Mouse (Mus musculus): ENCODE measurements around the gene Slc16a3.
A peak's percentile ranks its signal among the peaks of the same experiment; 100 is the strongest.

Slc16a3 gene

DNA sequence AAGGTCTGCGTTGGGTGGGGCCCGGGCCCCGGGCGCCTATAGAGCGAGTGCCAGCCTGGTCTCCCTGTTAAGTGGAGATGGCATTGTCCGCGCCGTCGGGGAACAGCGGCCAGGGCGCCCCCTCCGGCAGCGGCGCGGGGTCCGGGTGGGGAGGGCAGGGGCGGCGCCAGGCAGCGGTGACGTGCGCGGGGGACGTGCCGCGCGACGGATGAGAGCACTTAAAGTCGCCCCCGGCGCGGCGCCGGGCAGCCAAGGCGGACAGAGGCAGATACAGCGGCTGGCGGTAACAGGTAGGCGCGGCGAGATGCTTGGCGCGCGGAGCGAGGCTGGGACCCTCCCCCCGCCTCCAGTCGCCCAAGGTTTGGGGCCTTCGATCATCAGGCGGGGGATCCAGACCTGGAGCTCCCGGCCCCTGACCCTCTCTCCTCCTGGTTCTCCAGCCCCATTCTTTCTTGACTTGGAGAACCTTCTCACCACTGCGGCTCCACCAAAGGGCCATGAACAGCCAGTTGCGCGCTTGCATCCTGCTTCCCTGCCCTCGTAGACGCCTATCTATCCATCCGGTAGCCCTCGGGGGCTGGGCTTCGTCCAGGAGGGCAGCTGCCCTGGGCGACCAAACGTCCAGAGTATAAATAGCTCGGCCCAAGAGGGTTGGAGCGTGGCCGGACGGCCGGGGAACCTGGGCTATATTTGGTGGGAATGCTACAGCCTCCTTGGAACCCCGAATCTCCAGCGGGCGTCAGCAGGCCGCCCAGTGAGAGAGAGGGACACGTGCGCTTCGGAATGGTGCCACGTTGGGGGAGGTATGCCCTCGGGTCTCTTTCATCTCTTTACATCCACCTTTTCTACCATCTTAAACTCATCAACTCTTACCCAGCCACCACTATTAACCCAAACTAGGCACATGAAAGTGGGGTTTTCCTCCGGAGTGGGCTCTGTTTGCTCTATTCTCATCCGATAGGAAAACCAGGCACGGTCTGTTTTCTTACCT is 876 bp downstream of the Slc16a3 start:
- DNase-seq (ENCODE audit: low spot score) = no peak

DNA sequence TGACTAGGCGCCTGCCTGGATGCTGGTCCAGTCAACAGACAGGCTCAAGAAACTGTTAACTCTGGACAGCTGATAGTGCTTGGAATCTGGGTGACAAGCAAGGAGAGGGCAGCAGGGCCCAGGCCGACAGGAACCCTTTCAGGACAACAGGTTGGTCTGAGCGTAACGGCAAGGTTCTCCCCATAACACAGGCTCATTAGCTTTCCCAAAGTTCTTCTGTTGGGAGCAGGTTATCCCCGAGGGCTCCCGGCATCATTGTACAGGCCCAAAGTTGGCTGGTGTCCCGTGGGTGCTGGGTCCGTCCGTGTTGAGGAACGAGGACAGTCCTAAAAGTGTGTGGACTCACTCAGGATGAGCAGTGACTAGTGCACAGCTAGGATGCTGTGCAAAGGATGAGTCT is 1.6 kb downstream of the Slc16a3 start:
- no peak for DNase-seq (ENCODE audit: low spot score)

DNA sequence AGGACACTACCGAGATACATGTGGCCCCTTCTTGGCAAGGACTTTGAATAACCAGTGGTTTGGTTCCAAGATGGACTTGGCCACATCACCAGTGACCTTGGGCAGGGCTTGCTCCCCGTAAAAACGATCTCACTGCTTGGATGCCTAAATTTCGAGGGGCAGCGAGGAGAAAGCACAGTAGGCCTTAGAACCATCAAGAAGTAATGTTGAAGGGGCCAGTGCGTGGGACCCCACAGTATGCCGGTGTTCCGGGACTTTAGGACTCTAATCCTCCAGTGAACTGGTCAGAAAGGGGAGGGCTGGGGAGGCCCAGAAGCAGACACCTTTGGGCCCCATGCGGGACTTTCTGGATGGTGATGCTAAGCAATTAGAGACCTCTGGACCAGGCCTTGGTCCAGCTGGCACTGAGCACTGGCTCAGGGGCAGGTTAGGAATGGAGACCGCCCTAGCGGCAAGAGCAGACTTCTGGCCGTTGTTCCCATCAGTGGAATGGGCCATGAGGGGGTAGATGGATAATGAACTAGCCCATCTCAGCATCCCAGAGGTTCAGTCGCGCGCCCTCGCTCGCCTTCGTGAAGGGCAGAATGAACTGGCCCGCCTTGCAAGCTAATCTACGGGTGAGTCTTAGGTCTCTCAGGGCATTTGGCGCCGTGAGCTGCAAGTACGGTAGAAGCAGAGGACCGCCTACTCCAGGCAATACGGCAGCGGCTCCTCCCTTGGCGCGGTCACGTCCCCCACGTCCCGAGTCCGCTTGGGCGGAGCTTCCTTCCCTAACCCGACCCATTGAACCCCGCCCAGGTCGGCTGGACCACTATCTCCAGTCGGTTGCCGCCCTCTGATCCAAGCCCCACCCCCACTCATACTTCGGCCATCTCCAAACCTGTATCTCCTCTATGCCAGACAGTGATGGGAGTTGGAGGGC is 2.3 kb downstream of the Slc16a3 start:
- peak; percentile 62 for DNase-seq (ENCODE audit: low spot score)

DNA sequence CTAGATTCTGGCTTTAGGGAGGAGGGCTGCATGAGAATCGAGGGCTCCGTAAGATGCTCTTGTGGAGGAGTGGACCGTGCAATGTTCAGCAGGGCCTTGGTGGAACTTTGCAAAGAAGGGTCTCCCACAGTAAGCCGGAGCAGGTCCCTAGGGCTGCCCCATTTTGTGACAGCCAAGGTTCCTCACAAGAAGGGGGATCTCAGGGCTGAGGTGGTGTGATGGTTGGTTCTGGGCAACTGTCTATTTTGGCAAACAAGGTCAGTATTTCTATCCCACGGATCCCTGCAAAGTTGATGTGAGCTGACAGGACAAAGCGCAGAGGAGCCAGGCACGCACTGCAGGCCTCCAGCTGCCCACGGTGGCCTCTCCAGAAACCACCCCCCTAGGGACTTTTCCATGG is 3.0 kb downstream of the Slc16a3 start:
- DNase-seq (ENCODE audit: low spot score) = no peak

DNA sequence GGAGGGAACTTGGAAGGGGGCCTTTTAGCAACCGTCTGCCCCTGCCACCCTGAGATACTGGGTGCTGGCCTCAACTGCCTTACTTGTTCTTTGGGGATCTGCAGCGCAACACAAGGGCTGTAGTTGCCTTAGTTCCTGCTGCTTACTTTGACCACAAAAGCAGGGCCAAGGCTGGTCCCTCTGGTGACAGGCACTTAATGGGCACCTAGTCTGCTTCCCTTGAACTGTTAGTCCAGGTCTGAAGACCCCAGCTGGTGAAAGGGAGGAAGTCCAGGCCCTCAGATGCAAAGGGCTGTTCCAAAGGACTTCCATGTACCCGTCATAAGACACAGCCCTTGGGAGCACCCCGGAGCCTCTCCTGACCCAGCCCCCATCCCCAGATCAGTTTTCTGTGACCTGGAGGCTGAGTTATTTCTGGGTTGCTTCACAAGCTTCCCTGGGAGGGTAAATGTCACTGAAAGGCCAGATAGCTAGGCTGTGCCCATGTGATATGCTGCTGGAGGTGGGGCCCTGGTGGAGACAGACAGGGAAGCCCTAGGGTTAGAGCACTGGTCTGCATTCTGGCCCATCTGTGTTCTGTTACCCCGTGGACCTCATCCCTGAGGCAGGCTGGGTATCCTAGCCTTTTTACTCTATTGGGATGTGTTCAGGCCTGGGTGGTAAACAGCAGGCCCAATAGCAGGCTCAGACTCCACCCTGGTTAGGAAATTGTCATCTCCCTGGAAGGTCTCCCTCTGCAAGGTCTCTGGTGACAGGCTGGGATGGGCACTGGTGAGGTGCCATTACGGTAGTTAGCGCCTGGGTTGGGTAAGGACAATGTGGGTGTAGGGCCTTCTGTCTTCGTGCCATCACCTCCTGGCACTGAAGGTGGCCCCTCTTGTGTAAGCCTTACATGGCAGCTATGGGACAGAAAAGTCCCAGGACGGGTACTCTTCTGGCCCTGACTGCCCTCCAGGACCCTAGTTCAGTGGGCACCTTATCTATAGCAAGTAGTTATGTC is 3.8 kb downstream of the Slc16a3 start:
- no peak for DNase-seq (ENCODE audit: low spot score)

DNA sequence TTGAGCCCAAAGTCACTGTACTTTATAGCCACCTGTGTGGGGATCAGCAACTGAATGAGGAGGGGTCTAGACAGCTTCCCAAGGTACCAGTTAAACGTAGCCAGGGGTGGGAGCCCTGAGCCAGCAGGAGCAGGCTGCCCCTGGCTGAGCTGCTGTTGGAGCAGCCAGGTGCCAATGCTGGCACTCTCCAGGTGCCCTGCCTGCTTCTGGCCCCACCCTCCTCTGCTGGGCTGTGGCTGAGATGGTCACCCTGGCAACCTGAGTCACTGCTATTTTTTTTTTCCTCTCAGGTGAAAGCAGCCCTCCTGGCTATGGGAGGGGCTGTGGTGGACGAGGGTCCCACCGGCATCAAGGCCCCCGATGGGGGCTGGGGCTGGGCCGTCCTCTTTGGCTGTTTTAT is 6.7 kb downstream of the Slc16a3 start:
- no peak for DNase-seq (ENCODE audit: low spot score)

DNA sequence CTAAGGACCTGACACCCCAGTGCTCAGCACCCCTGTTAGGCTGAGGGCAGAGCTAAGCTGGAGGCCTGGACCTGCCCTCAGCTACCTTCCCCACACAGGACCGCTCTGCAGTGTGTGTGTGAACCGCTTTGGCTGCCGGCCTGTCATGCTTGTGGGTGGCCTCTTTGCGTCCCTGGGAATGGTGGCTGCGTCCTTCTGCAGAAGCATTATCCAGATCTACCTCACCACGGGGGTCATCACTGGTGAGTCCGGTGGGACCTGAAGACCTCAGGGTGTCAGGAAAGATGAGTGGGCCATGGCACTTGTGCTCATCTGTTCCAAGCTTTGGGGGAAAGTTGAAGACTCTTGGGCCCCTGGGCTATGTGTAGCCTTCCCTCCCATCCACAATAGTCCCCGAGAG is 7.4 kb downstream of the Slc16a3 start:
- DNase-seq (ENCODE audit: low spot score) = no peak

DNA sequence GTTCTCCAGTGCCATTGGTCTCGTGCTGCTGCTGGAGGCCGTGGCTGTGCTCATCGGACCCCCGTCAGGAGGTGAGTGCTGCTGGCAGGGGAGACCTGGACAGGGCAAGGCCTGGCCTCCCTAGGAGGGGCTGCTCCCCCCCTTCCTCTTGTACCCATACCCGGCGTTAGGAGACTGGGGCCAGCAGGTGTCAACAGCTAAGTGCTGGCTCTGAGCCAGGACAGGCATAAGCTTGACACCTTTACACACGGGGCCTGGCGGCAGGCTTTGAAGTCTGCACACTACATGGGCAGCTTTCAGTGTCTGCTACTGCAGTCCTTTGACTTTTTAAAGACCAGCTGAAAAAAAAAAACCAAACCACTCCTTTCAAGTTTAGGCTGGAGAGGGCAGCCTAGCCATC is 8.8 kb downstream of the Slc16a3 start:
- DNase-seq (ENCODE audit: low spot score) = no peak

DNA sequence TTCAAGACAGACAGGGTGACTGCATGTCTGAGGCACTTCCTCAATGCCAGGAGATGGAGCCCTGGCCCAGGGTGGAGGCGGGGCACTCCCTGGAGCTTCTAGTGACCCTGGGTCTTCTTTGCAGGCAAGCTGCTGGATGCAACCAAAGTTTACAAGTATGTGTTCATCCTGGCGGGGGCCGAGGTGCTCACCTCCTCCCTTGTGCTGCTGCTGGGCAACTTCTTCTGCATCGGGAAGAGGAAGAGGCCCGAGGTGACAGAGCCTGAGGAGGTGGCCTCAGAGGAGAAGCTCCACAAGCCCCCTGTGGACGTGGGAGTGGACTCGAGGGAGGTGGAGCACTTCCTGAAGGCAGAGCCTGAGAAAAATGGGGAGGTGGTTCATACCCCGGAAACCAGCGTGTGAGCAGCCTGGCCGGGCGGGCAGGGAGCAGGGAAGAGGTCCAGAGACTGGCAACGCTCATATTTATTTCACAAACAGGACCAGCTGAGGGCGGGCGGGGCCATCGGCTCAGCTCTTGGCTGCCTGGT is 9.5 kb downstream of the Slc16a3 start:
- no peak for DNase-seq (ENCODE audit: low spot score)

DNA sequence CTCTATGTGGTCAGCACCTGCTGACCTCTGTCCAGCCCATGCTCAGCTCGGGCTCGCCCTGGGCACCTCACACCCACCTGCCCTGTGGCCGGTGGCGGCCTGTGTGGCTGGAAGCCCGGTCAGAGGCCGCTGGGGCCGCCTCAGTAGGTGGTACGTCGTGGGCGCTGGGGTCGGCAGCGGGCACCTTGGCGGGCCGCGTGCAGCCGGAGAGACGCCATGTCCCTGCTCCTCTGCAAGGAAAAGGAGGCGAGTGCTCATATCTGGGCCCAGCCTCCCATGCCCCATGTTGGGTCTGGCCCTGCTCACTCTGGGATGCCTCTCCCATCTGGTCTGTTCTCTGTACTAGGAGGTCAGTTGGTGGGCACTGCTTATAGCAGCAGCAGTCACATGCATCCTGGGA is 10.8 kb downstream of the Slc16a3 start:
- no peak for DNase-seq (ENCODE audit: low spot score)

DNA sequence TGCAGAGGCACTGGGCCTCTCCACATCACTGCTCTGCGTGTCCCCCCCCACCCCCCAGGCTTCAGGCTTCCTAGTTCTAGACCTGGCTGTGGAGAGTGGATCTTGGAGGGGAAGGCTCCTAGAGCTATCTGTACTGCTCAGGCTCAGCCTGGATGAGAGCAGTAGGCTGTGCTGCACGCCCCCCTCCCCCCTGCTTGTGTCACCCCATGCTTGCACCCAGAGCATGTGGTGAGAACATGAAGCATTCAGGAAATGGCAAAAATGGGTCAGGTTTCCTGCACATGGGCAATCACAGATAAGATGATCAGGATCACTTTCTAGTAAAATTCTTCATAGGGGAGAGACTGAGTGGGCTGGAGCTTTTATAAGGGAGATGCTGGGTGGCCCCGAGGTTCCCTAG is 11.3 kb downstream of the Slc16a3 start:
- DNase-seq (ENCODE audit: low spot score) = no peak

DNA sequence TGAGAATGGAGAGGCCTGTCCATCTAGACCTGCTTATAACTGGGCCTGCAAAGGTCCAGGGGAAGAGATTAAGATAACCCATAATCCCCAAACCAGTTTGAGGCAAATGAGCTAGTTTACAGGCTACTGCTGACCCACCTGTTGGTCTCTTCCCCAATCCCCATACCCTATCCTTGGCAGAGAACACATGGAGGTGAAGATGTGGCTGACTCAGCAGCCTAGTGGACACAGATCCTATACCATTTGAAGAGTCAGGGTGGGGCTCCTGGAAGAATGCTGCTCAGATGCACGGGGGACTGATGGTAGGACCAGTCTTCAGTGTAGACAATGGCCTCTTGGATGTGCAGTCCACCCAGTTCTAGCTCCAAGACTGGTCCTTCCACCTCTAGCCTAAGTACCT is 12.0 kb downstream of the Slc16a3 start:
- DNase-seq (ENCODE audit: low spot score) = no peak

DNA sequence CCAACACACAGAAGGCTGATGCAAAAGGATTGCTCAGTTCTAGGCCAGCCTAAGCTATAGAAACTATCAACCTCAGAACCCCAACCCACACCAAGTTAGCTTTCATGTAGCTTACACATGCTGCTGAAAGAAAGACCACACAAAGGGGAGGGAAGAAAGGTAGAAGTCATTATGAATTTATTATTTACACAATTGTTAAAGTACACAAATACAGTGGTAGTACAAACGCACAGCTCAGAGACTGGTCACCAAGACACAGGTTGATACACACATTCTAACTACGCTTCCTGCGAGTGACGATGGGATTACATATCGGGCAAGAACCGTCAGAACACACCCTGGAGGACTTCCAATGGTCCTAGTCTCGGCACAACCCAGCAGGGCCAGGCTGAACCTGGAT is 13.3 kb downstream of the Slc16a3 start:
- DNase-seq (ENCODE audit: low spot score) = no peak

DNA sequence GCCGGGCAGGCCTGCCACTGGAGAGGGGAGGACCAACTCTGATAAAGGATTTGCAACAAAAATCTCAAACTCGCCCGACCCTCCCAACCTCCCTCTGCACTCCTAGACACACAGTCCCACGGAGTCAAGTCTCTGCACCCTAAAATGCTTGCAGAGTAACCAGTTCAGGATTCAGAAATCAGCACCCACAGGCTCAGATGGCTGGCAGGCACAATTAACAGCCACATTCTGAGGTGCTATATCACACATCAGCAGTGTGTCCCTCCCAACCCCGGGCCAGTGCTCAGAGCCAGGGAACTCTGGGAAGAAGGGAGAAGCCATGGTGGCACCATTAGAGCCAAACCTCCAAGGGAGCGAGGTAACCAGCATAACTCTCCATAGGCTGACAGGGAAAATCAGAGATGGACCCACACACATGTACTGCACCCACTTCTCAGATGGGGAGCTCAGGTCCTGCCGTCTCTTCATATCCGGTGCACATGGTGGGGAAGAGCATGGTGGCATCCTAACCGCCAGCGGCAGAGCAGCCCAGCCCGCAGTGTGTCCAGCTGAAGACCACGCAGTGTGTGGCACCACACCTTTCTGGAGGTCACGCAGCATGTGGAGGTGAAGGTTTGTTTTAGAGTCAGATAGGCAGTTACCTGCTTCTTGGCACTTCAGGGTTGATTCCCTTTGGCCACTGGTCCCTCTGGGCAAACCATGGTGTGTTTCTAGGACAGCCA is 13.9 kb downstream of the Slc16a3 start:
- no peak for DNase-seq (ENCODE audit: low spot score)

DNA sequence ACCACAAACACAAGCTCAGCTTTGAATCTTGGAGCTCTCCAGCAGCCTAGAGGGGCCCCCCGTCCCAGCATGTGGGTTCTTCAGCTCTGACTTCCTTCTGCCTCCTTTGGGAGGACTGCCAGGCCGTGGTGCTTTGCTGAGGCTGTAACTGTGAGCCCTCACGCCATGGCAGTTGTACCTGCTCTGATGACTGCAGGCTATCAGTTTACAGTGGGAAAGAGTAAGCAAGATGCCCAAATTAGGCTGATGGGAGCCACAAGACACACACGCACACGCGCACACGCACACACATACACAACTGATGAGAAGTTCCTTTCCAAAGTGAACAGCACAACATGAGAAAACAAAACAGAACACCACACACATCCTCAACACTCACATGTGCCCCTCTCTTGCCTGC is 14.6 kb downstream of the Slc16a3 start:
- no peak for DNase-seq (ENCODE audit: low spot score)

DNA sequence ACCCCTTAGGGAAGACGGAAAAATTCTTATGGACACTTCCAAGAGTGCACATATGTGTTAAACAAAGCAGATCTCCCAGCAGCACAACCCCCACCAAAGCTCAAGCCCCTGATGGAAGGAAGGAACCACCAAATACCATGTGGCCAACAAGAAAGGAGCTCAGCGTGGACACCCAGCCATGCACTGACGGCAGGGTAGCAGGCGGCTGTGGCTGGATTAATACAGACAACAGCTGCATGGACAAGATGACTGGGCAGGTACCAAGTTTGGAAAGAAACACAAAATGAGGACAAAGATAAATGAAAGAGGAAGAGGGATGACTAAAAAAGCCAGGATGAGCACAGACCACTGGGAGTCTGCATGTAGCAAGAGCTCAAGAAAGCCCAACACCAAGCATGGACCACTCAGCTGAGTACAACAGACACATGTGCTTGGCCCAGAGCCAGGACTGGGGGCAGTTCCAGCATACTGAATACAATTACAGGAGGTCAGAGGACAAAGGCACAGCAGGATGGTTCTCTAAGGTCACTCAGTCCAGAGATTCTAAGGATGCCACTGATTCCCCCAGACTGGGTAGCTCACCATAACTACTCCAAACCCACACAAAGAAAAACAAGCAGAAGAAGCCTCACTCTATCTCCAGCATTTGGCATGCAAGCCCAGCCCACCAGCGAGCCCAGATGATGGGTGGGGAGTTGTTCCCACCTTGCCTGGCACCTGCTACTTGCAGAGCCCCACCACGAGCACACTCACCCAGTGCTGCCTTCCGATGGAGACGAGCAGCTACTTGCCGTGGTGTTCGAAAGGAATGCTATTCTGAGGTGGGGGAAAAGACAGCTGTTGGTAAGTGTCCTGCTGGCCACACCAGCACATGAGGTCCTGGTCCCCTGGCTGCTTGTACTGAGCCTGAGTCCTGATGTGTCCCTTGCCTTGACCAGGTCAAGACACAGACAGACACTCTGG is 16.2 kb downstream of the Slc16a3 start:
- DNase-seq (ENCODE audit: low spot score) = no peak

DNA sequence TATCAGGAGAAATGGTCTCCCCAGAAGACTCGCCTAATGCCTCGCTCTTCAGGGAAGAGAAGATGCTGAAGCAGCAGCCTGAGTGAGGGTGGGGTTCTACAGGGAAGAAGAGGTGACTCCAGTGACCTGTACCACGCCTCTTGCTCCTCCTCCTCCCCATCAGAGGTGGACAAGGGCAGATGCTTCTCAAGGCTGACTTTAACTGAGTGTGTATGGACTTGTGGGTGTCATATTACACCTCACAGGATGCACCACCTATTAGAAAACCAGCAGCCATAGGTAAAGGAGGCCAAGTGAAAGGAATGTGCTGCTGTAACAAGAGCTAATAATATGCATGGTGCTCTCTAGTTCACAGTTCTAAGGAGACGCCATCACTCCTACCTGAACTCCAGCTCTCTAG is 17.3 kb downstream of the Slc16a3 start:
- DNase-seq (ENCODE audit: low spot score) = no peak

DNA sequence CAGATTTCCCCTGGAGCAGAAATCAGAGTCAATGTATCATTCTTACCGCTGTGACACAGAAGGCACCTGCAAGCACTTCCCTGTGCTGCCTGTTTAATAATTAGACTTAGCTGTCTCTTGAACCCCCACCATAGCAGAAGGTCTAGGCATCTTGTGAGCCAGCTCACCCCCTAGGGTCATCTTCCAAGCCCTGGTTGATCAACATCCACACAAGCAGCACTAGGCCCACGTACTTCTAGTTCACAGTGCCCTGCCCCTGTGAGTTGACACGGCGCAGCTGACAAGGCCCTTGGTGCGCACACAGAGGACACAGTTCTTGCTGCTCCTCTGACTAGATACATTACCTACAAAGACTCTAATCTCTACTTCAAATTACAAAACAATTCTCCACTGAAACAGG is 21.5 kb downstream of the Slc16a3 start:
- no peak for DNase-seq (ENCODE audit: low spot score)

DNA sequence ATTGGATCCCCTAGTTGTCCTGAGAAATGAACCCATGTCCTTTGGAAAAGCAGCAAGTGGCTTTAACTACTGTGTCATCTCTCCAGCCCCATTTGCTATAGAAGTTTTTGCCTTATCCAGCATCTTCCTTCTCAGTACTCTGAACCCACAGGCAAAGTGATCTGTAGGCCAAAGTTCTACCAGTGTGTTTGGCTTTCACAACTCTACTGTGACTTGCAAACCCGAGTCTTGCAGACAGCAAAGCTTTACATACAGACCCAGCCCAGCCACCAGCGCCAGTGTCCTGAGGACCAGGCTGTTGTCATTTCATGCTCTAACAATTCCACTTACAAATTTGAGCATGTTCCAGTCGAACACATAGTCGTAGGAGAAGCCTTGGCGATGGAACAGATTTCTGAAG is 23.0 kb downstream of the Slc16a3 start:
- DNase-seq (ENCODE audit: low spot score) = no peak

DNA sequence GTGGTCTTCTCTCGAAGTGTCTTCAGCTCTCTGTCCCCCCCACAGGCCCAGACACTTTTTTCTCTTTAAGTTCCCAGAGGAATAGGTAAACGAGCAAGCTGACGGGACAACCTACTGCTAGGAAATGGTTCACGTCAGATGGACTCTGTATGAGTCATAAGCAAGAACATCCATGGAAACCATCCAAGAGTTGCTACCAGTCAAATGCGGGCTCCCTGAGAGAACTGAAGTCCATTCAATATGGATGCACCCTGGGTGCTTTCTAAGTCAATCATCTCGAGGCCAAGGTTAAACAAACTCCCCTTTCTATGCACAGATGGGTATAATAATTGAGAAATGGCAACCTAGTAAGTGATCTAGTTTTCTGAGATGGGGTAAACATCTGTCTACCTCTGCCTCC is 25.0 kb downstream of the Slc16a3 start:
- no peak for DNase-seq (ENCODE audit: low spot score)
